Mouse (Mus musculus): ENCODE data around the gene Fam83f. TPM values are rescaled to one million over a fixed set of nuclear protein-coding genes. Genes with fewer than 3 reads are reported as not detected.

Fam83f gene
- polyA plus RNA-seq, 1 experiment from 2014 or later: 0.20 TPM

GRCm38 (mm10) chr15:80707088-80707487 is 35.4 kb downstream of the Fam83f start:
- H3K4me2 ChIP-seq: peak overlapping the region; percentile 66
- H3K4me1 ChIP-seq (replicated peaks): peaks cover 31% of the 10 kb centered on the region
- peaks cover 12% of the 10 kb centered on the region; the same call in 1 of the 2 replicates for H3K27me3 ChIP-seq (replicated peaks)
- no peaks in the 10 kb centered on the region for H3K36me3 ChIP-seq
- no peak overlapping the region for H3K9ac ChIP-seq
- H3K4me3 ChIP-seq: no peak overlapping the region
- H3K9me3 ChIP-seq (replicated peaks): no peaks in the 10 kb centered on the region
- no peak for ATAC-seq (ENCODE audit: insufficient number of reproducible peaks, low FRiP score)
- WGBS: 38% methylated on average over 8 of the region's 8 CpGs
- H3K27ac ChIP-seq (ENCODE audit: poor library complexity, severe bottlenecking): peak overlapping the region; percentile 71

GRCm38 (mm10) chr15:80709593-80709992 is 37.9 kb downstream of the Fam83f start:
- H3K36me3 ChIP-seq: no peaks in the 10 kb centered on the region
- peaks cover 32% of the 10 kb centered on the region for H3K4me1 ChIP-seq (replicated peaks)
- peak overlapping the region; percentile 27 for H3K4me2 ChIP-seq
- H3K9ac ChIP-seq: no peak overlapping the region
- no peaks in the 10 kb centered on the region for H3K27me3 ChIP-seq (replicated peaks)
- no peak overlapping the region for H3K4me3 ChIP-seq
- no peak for ATAC-seq (ENCODE audit: insufficient number of reproducible peaks, low FRiP score)
- 31% methylated on average over 6 of the region's 6 CpGs for WGBS
- H3K27ac ChIP-seq (ENCODE audit: poor library complexity, severe bottlenecking): 0 out of 2 replicates have a peak overlapping the region, but pooled peaks have one; percentile 25
- no peaks in the 10 kb centered on the region for H3K9me3 ChIP-seq (replicated peaks)

- H3K4me1 ChIP-seq (replicated peaks): peaks cover 32% of the 10 kb centered on the region
- H3K4me3 ChIP-seq: peak overlapping the region; percentile 83
- WGBS: 14% methylated on average over 5 of the region's 5 CpGs
- H3K9ac ChIP-seq: no peak overlapping the region
- peak overlapping the region; percentile 35; the same call in 1 of the 2 replicates for H3K27ac ChIP-seq (ENCODE audit: poor library complexity, severe bottlenecking)
- H3K27me3 ChIP-seq (replicated peaks): no peaks in the 10 kb centered on the region
- no peak for ATAC-seq (ENCODE audit: insufficient number of reproducible peaks, low FRiP score)
- no peaks in the 10 kb centered on the region for H3K36me3 ChIP-seq
- peak overlapping the region; percentile 32 for H3K4me2 ChIP-seq
- H3K9me3 ChIP-seq (replicated peaks): no peaks in the 10 kb centered on the region
These were observed 38.6 kb downstream of the Fam83f start for GRCm38 (mm10) chr15:80710257-80710607.

GRCm38 (mm10) chr15:80710608-80711363 is 39.1 kb downstream of the Fam83f start, which contains the start of gene Tnrc6b:
TSS of gene Tnrc6b (plus strand) at chr15:80711313.
- peak within 1 kb of the TSS; percentile 95 for H3K4me2 ChIP-seq
- no peaks in the 10 kb centered on the region for H3K9me3 ChIP-seq (replicated peaks)
- peaks cover 30% of the 10 kb centered on the region for H3K4me1 ChIP-seq (replicated peaks)
- no peaks in the 10 kb centered on the region for H3K27me3 ChIP-seq (replicated peaks)
- H3K4me3 ChIP-seq: peak within 1 kb of the TSS; percentile 83
- peak within 1 kb of the TSS; percentile 82 for H3K9ac ChIP-seq
- ATAC-seq (ENCODE audit: insufficient number of reproducible peaks, low FRiP score): peak; percentile 96
- no peaks in the 10 kb centered on the region for H3K36me3 ChIP-seq
- under 1% methylated on average over 39 of the region's 39 CpGs for WGBS
- H3K27ac ChIP-seq (ENCODE audit: poor library complexity, severe bottlenecking): peak within 1 kb of the TSS; percentile 81

GRCm38 (mm10) chr15:80711401-80712151 is 39.9 kb downstream of the Fam83f start:
- WGBS: under 1% methylated on average over 84 of the region's 106 CpGs
- H3K9ac ChIP-seq: peak overlapping the region; percentile 82
- ATAC-seq (ENCODE audit: insufficient number of reproducible peaks, low FRiP score): peak; percentile 23
- H3K27ac ChIP-seq (ENCODE audit: poor library complexity, severe bottlenecking): peak overlapping the region; percentile 81
- H3K4me2 ChIP-seq: peak overlapping the region; percentile 95
- no peaks in the 10 kb centered on the region for H3K9me3 ChIP-seq (replicated peaks)
- H3K4me3 ChIP-seq: peak overlapping the region; percentile 83
- peaks cover 23% of the 10 kb centered on the region for H3K4me1 ChIP-seq (replicated peaks)
- H3K27me3 ChIP-seq (replicated peaks): no peaks in the 10 kb centered on the region
- H3K36me3 ChIP-seq: no peaks in the 10 kb centered on the region

- no peak overlapping the region for H3K4me2 ChIP-seq
- H3K4me3 ChIP-seq: no peak overlapping the region
- no peaks in the 10 kb centered on the region for H3K27me3 ChIP-seq (replicated peaks)
- no peak for ATAC-seq (ENCODE audit: insufficient number of reproducible peaks, low FRiP score)
- 68% methylated on average over 4 of the region's 4 CpGs for WGBS
- no peak overlapping the region for H3K9ac ChIP-seq
- H3K9me3 ChIP-seq (replicated peaks): no peaks in the 10 kb centered on the region
- H3K4me1 ChIP-seq (replicated peaks): peaks cover 12% of the 10 kb centered on the region
- H3K27ac ChIP-seq (ENCODE audit: poor library complexity, severe bottlenecking): no peak overlapping the region
- no peaks in the 10 kb centered on the region for H3K36me3 ChIP-seq
These were observed 42.7 kb downstream of the Fam83f start for GRCm38 (mm10) chr15:80714299-80714698.

- H3K27me3 ChIP-seq (replicated peaks): no peaks in the 10 kb centered on the region
- WGBS: 85% methylated on average over 8 of the region's 8 CpGs
- peaks cover 21% of the 10 kb centered on the region for H3K4me1 ChIP-seq (replicated peaks)
- no peaks in the 10 kb centered on the region for H3K36me3 ChIP-seq
- H3K9me3 ChIP-seq (replicated peaks): no peaks in the 10 kb centered on the region
- H3K9ac ChIP-seq: no peak overlapping the region
- ATAC-seq (ENCODE audit: insufficient number of reproducible peaks, low FRiP score): no peak
- no peak overlapping the region for H3K4me2 ChIP-seq
- H3K27ac ChIP-seq (ENCODE audit: poor library complexity, severe bottlenecking): no peak overlapping the region
- no peak overlapping the region for H3K4me3 ChIP-seq
These were observed 45.0 kb downstream of the Fam83f start for GRCm38 (mm10) chr15:80716631-80717135.

- Histone ChIP-seq H3K9me3 (replicated peaks) (no peaks in the 10 kb centered on the region), H3K4me3 (no peak overlapping the region), H3K4me1 (replicated peaks) (peaks cover 17% of the 10 kb centered on the region), H3K9ac (no peak overlapping the region), H3K4me2 (no peak overlapping the region), H3K27ac (ENCODE audit: poor library complexity, severe bottlenecking) (no peak overlapping the region), H3K27me3 (replicated peaks) (no peaks in the 10 kb centered on the region), H3K36me3 (no peaks in the 10 kb centered on the region)
- 43% methylated on average over 1 of the region's 1 CpGs for WGBS
- no peak for ATAC-seq (ENCODE audit: insufficient number of reproducible peaks, low FRiP score)
These were observed 45.8 kb downstream of the Fam83f start for GRCm38 (mm10) chr15:80717431-80717830.

- 31% methylated on average over 5 of the region's 5 CpGs for WGBS
- no peak for ATAC-seq (ENCODE audit: insufficient number of reproducible peaks, low FRiP score)
- Histone ChIP-seq H3K27me3 (replicated peaks) (no peaks in the 10 kb centered on the region), H3K4me3 (no peak overlapping the region), H3K27ac (ENCODE audit: poor library complexity, severe bottlenecking) (no peak overlapping the region), H3K36me3 (no peaks in the 10 kb centered on the region), H3K4me2 (no peak overlapping the region), H3K4me1 (replicated peaks) (peaks cover 17% of the 10 kb centered on the region), H3K9me3 (replicated peaks) (no peaks in the 10 kb centered on the region), H3K9ac (no peak overlapping the region)
These were observed 48.6 kb downstream of the Fam83f start for GRCm38 (mm10) chr15:80720249-80720648.

GRCm38 (mm10) chr15:80721861-80722260 is 50.2 kb downstream of the Fam83f start:
- Histone ChIP-seq H3K27me3 (replicated peaks) (no peaks in the 10 kb centered on the region), H3K36me3 (no peaks in the 10 kb centered on the region), H3K27ac (ENCODE audit: poor library complexity, severe bottlenecking) (no peak overlapping the region), H3K4me2 (no peak overlapping the region), H3K9me3 (replicated peaks) (no peaks in the 10 kb centered on the region), H3K9ac (no peak overlapping the region), H3K4me1 (replicated peaks) (peaks cover 14% of the 10 kb centered on the region), H3K4me3 (no peak overlapping the region)
- ATAC-seq (ENCODE audit: insufficient number of reproducible peaks, low FRiP score): no peak
- 71% methylated on average over 6 of the region's 6 CpGs for WGBS

GRCm38 (mm10) chr15:80722366-80722765 is 50.7 kb downstream of the Fam83f start:
- Histone ChIP-seq H3K9me3 (replicated peaks) (no peaks in the 10 kb centered on the region), H3K4me1 (replicated peaks) (peaks cover 14% of the 10 kb centered on the region), H3K4me3 (no peak overlapping the region), H3K27ac (ENCODE audit: poor library complexity, severe bottlenecking) (no peak overlapping the region), H3K9ac (no peak overlapping the region), H3K36me3 (no peaks in the 10 kb centered on the region), H3K4me2 (no peak overlapping the region), H3K27me3 (replicated peaks) (no peaks in the 10 kb centered on the region)
- WGBS: 60% methylated on average over 3 of the region's 3 CpGs
- ATAC-seq (ENCODE audit: insufficient number of reproducible peaks, low FRiP score): no peak
